Mouse (Mus musculus) kidney, adult 2 months (tissue): ENCODE measurements around the gene Epc2.

Experiments
- CTCF ChIP-seq: fragments of 200-500 bp; conservative IDR thresholded peaks from 2 replicates; pipeline ENCODE4 v1.5.1; 2011; ENCODE audit warnings: low read depth, mild to moderate bottlenecking, control low read depth, low read length, moderate library complexity, mixed read lengths; ENCODE audit not compliant: insufficient read depth, insufficient read length
- POLR2A ChIP-seq: fragments of 200-500 bp; IDR thresholded peaks from one replicate; pipeline ENCODE4 v1.6.1; 2011; ENCODE audit warnings: low read depth, low read length, control low read depth

DNA sequence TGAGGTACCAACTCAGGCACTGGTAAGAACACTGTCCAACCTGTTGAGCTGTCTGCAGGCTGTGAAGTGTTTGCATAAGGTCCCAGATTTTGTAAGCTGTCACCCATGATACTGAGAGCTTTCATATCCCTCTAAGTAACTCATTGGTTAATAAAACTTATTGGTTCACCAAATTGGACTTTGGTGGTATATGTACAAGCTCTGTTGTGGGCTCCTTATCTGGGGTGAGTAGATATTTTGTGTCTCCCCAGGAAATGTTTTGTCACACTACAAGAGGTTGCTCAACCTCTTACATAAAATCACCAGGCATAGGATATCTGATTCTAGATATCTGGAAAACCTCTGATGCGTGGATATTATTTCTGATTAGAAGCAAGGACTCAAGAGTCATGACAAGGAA lies 20.3 kb upstream of the Epc2 start:
- TF ChIP-seq CTCF: no peak
- TF ChIP-seq POLR2A: no peak
